Mouse (Mus musculus) brain, embryonic 18.5 days (tissue): ENCODE data around the gene Coro7.
"Not testable (repeated sequence)": the region's sequence is repeated elsewhere in the genome, so short reads cannot be mapped to it uniquely, and the experiment has no call there.

Source experiments
- DNase-seq: peaks from one replicate; pipeline ENCODE4 v3.0.0-alpha.2; 2012; ENCODE audit warnings: low read depth, low spot score

The Coro7 gene

DNA sequence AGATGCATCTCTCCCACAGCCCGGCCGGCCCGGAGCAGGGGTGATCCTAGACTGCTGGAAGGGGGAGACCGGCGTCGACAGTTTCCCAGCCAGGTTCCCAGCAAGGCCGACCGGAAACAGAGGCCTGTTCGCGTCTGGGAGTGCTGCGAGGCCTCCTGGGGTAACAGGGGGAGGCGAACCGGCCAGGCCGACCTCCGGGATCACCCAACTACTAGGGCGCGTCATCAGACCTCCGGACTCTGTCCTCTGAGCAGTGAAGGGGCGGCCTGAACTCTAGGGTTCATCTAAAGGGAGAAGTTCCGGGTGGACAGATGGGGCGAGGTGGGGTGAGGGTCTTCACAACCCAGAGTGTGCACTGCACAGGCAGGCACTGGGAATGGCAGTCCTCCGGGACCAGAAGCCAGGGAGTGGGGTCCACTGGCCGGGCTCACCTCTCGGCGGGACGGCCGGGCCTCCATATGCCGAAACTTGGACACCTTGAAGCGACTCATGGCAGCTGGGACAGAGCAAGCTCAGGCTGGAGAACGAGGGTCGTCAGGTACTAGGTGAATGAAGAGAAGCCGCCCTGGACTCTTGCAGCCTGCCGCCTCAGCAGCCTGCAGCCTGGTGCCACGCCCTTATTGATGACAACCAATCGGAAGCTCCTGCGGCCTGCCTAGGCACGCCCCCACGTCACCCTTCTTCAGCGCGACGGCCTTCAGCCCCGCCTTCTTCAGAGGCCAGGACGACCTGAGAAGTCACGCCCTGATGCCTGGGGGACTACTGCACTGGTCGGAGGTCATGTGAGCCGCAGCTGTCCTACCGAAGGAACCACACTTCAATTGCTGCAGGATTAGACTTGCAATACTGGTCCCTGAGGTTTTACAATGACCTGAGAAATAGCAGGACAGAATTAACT, at the start of gene Coro7:
Gene Coro7, minus strand, starts transcription at position 657 of the 898 bp plus-strand sequence.
- peak; percentile 59 for DNase-seq

DNA sequence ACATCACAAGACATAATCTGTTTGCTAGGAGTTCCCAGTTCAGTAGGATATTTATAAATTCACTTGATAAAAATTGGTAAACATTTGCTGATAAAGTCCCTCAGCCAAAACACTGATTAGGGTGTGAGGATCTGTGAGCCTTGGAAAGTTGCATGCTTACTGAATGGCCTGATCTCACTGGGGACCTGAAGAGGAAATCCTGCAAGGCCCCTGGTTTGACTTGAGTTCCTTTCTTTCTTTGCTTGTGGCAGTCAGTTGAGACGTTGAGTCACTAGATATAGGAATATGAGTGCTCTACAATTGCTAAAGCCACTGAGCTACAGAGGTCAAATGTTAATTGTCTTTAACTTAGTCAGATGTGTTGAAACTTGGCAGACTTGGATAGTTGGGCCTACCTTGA, 48.4 kb upstream of the Coro7 start:
- DNase-seq: no peak

DNA sequence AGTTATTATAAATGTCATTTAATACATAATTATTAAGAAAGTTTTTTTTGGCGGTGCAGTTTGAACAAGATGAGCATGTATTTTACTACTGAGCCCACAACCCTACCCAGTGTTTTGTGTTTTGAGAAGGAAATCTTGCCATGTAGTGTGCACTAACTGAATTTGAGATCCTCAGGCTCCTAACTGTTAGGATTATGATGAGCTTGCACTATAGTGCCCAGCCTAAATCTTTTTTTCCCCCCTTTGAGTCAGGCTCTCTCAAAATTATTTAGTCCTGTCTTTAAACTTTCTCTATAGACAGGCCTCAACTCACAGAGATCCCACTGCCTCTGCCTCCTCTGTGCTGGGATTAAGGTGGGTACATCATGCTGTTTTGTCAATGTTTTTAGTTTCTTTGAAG, 47.9 kb upstream of the Coro7 start:
- DNase-seq: no peak

- no peak for DNase-seq
Measured at GRCm38 (mm10) chr16:4726528-4727128, 47.1 kb upstream of the Coro7 start.

- peak; percentile 72 for DNase-seq
Measured at GRCm38 (mm10) chr16:4725780-4726527, 46.4 kb upstream of the Coro7 start, which contains the start of gene Hmox2. Hmox2 (plus strand) TSS chr16:4726361.

DNA sequence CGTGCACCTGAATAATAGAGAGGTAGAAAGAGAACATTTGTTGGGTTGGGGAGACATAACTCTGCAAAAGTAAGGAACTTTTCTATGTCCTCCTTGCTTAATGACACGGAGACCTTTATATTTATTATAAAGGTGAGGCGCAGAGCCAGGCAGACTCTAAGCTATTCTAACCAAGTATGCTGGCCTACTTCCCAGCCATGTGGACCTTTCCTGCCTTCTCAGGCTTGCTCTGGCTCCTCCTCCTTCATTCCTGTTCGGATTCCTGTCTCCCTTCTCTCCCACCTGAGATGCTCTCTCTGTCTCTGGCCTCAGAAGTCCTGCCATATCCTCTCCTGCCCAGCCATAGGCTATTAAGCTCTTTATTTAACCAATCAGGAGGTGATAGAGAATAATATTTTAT, 45.7 kb upstream of the Coro7 start:
- DNase-seq: no peak

- DNase-seq: no peak
Measured at GRCm38 (mm10) chr16:4722915-4723209, 43.3 kb upstream of the Coro7 start.

GRCm38 (mm10) chr16:4722128-4722914, 42.7 kb upstream of the Coro7 start:
- DNase-seq: no peak

GRCm38 (mm10) chr16:4718753-4719518, 39.4 kb upstream of the Coro7 start, which contains the start of gene Nmral1:
Nmral1 (minus strand) TSS chr16:4719356.
- DNase-seq: peak; percentile 43

GRCm38 (mm10) chr16:4717866-4718265, 38.3 kb upstream of the Coro7 start:
- DNase-seq: no peak

DNA sequence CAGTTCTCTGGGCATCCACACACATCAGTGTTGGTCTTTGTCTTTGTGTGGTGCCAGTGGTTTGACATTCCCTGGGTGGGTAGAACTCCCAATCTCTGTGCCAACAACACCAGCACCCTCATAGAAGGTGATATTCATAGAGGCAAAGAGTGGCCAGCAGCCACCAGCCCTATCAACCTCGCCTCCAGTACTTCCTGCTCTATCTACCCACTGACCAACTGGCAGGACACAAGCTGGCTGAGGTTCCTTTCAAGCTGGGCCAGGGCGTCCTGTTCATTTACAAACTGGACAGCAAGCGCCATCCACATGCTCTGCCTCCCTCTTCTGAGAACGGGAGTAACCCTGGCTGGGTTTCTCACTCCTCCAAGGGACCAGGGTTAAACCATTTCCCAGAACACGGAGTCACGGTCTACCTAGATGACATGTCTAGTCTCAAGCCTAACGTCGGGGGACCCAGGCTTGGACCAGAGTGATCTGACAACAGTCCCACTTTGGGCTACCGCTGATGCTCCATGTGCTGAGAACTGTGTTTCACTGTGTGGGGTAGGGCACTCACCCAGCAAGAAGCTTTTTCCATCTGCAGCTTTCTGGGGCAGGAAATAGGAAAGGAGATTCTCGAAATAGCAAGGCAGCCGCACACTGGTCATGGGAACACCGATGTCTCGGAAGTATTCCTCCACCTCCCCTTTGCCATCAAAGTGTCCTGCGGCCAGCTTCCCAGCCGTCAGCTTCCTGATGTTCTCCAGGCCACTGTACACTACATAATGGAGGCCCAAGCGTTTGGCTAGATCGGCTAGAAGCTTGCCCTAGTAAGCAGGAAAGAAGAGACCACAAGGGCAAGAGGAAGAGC, 34.5 kb upstream of the Coro7 start:
- no peak for DNase-seq

DNA sequence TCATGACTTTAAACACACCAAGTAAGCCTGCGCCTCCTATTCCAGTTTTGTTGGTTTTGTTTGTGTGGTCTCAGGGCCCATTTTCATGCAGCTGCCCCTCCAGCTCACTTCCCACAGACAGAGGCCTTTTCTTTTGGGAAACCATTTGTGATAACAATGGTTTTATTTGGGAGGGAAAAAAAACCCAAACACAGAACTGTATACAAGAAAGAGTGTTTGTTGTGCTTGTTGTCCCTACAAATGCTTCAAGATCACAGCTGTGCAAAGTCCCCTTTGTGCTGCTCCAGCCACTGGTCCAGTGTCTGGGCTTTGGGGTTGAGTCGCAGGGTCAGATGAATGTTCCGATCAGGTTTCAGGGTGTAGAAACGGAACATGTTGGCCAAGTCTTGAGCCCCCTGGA, 31.6 kb upstream of the Coro7 start:
- no peak for DNase-seq

DNA sequence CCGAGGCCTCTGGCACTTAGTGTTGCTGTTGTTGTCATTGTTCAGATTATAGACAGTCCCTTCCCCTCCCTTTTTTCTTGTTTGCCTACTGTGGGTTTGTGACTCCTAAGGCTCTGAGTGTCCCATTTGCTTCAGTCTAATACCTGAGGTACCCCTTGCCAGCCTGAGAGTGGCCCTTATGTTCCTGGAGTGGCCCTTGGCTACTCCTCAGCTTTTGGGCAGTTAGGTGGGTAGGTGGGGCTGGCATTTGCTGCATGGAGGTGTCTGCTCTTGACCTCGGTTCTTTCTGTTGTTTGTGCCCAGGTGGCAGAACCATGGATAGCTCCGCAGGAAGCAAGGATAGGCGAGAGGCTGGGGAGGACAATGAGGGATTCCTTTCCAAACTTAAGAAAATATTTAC, 26.0 kb upstream of the Coro7 start:
- no peak for DNase-seq

GRCm38 (mm10) chr16:4702646-4703045, 23.1 kb upstream of the Coro7 start:
- DNase-seq: no peak

DNA sequence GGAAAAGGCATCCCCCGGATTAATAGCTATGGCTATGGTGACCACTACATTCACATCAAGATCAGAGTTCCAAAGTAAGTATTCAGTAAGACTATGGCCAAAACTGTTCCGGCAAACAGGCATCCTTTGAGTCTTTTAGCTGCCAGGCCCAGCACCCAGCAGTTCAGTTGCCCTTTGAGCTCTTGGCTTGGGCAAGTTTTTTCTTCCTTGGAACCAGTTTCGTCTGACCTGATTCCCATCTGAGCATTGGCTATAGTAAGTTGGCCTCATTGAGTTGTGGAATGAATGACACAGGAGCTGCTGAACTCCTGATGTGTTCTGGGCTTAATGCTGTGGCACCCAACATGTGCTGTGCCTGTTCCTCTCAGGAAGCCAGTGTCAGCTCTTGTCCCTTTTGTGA, 21.6 kb upstream of the Coro7 start:
- DNase-seq: no peak

DNA sequence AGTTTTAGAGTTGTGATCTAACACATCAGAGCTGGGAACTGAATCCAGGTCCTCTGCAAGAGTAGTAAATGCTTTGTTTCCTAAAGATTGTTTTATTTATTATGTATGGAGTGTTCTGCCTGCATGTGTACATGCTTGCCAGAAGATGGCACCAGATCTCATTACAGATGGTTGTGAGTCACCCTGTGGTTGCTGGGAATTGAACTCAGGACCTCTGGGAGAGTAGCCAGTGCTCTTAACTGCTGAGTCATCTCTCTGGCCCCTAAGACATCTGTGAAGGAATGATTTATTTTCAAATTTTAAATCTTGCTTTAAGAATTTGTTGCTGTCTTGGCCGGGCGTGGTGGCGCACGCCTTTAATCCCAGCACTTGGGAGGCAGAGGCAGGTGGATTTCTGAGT, 9.8 kb upstream of the Coro7 start:
- not testable (repeated sequence) for DNase-seq

- no peak for DNase-seq
Measured at GRCm38 (mm10) chr16:4684457-4684791, 4.8 kb upstream of the Coro7 start.

GRCm38 (mm10) chr16:4683581-4684456, 4.2 kb upstream of the Coro7 start:
- peak; percentile 87 for DNase-seq

GRCm38 (mm10) chr16:4683193-4683580, 3.6 kb upstream of the Coro7 start:
- DNase-seq: no peak
